Mouse (Mus musculus) heart, embryonic 12.5 days (tissue): ENCODE data around the gene Chmp6. TPM values are rescaled to one million over a fixed set of nuclear protein-coding genes. Genes with fewer than 3 reads are reported as not detected.

Experiments
- ATAC-seq: fragments of 200-750 bp; cut with Nextera tagmentation; 2 replicates; pipeline ENCODE4 v1.8.0; 2017; ENCODE audit warnings: moderate TSS enrichment, moderate library complexity; ENCODE audit not compliant: insufficient number of reproducible peaks, low FRiP score
- H3K27ac ChIP-seq: fragments of 300-500 bp; sonication (generic); 2 replicates; pipeline ENCODE4 v1.5.1; 2016; ENCODE audit warnings: mild to moderate bottlenecking, moderate library complexity; ENCODE audit not compliant: poor library complexity, severe bottlenecking
- H3K27me3 ChIP-seq: fragments of 300-500 bp; sonication (generic); replicated peaks from 2 replicates; pipeline ENCODE4 v1.6.1; 2016; ENCODE audit warnings: mild to moderate bottlenecking, moderate library complexity
- H3K36me3 ChIP-seq: fragments of 300-500 bp; sonication (generic); 2 replicates; pipeline ENCODE4 v1.6.1; 2016; ENCODE audit warnings: mild to moderate bottlenecking, moderate library complexity
- H3K4me1 ChIP-seq: fragments of 300-500 bp; sonication (generic); replicated peaks from 2 replicates; pipeline ENCODE4 v1.6.1; 2016; ENCODE audit warnings: mild to moderate bottlenecking
- H3K4me2 ChIP-seq: fragments of 300-500 bp; sonication (generic); 2 replicates; pipeline ENCODE4 v1.6.1; 2016; ENCODE audit warnings: mild to moderate bottlenecking, moderate library complexity
- H3K4me3 ChIP-seq: fragments of 300-500 bp; sonication (generic); 2 replicates; pipeline ENCODE4 v1.5.1; 2016; ENCODE audit warnings: mild to moderate bottlenecking
- H3K9ac ChIP-seq: fragments of 300-500 bp; sonication (generic); 2 replicates; pipeline ENCODE4 v1.6.1; 2016; ENCODE audit warnings: mild to moderate bottlenecking, moderate library complexity
- H3K9me3 ChIP-seq: fragments of 300-500 bp; sonication (generic); replicated peaks from 2 replicates; pipeline ENCODE4 v1.6.1; 2016; ENCODE audit warnings: mild to moderate bottlenecking, moderate library complexity
- WGBS: fragments of 180-500 bp; shearing (Covaris S2); methylation state at CpG from one replicate; pipeline ENCODE4 v1.1.7; 2016; 5-methylcytosine and 5-hydroxymethylcytosine counted together
- polyA plus RNA-seq: library from polyadenylated mRNA; unstranded; fragments of >200 nt; fragmentation: Nextera tagmentation; extraction: Ambion mirVana; gene quantifications from 2 replicates; pipeline ENCODE4 v1.2.1, GENCODE M21; 2016

Chmp6 gene
- polyA plus RNA-seq, 1 experiment from 2014 or later, result 67.8 TPM

DNA sequence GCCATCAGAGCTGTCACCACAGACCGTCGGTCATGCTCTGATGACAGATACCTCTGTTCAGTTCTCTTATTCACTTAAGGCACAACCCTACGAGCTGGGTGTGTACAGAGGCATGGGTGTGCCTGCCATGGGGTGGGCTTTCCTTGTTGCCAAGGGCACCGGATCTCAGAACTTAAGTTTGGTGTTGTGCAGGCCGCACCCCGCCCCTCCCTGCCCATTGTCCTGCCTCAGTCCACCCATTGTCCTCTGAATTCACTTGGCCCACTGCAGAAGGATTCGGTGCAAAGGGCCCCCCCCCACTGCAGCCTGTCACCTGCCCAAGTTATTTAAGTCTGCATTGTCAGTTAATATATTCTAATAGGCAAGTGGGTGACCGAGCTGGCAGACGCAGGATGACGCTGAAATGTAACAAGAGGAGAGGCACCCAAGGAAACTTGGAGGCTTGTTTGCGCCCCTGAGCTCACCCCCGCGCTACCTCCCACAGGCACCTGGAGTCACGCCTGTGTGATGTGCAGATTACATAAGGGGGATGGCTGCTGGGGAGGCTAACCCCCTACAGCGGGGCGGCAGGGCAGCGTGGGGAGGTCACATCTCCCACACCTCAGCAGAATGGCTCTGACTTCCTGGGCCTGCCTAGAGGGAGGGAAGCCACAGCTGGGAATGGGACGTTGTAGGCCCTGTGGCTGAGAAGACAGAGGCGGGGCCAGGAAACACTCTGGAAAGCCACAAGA, 24.7 kb downstream of the Chmp6 start:
- Histone ChIP-seq H3K27me3 (peaks cover 44% of the 10 kb centered on the region), H3K4me3 (no peak overlapping the region), H3K4me1 (peaks cover 47% of the 10 kb centered on the region), H3K9ac (no peak overlapping the region), H3K27ac (no peak overlapping the region), H3K4me2 (no peak overlapping the region), H3K36me3 (no peaks in the 10 kb centered on the region), H3K9me3 (no peaks in the 10 kb centered on the region)
- no peak for ATAC-seq
- 50% methylated on average over 19 of the region's 19 CpGs for WGBS

DNA sequence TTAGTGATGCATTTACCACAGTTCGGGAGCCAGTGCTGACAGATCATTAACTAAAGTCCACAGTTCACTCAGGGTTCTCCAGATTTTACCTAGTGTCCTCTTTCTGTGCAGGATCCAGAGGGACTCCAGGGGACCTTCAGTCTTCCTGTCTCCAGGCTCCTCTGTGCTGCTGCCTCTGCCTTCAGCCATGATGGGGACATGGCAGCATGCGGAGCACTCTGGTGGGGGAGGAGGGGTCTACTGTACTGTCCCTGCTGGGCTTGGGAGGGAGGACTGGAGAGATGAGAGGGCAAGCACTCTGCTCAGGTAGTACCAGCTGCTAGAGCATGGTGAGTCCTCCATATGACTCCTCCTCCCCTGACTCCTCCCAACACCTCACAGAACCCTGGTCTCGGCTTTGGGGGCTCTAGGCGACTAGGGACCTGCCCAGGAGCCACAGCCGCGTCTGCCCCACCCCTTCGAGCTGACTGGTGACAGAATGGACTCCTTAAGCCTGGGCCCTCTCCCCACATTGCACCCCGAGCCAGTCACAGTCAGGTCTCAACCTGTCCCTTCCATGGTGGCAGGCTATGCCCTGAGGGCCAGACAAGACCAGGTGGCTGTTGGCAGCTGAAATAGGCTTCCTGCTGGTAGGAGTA, 26.0 kb downstream of the Chmp6 start:
- H3K4me2 ChIP-seq, result no peak overlapping the region
- WGBS, result 66% methylated on average over 8 of the region's 8 CpGs
- no peak overlapping the region for H3K4me3 ChIP-seq
- H3K9me3 ChIP-seq, result no peaks in the 10 kb centered on the region
- no peak overlapping the region for H3K27ac ChIP-seq
- H3K27me3 ChIP-seq, result peaks cover 44% of the 10 kb centered on the region
- 0 out of 2 replicates have a peak overlapping the region, but pooled peaks have one; percentile 11 for H3K9ac ChIP-seq
- peaks cover 56% of the 10 kb centered on the region for H3K4me1 ChIP-seq
- H3K36me3 ChIP-seq, result no peaks in the 10 kb centered on the region
- no peak for ATAC-seq

DNA sequence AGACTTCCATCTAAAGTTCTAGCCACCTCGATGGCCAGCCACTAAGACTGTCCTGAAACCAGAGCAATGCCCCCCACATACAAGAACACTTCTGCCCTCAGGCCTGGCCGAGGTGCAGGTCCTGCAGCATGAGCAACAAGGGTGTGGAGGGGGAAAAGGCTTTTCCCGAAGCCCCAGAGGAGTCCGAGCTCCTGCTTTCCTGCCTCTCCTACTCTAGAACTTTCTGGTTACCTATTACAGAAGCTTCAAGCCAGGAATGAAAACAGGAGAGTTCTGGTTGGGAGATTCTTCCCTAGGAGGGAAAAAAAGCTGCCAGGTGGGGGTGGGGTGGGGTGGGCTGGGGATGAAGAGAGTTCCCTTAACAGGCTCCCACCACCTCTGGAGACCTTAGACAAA, 26.5 kb downstream of the Chmp6 start:
- Histone ChIP-seq H3K27ac (no peak overlapping the region), H3K9me3 (no peaks in the 10 kb centered on the region), H3K4me1 (peaks cover 61% of the 10 kb centered on the region), H3K27me3 (peaks cover 45% of the 10 kb centered on the region), H3K9ac (0 out of 2 replicates have a peak overlapping the region, but pooled peaks have one; percentile 11), H3K4me2 (no peak overlapping the region), H3K36me3 (no peaks in the 10 kb centered on the region), H3K4me3 (no peak overlapping the region)
- ATAC-seq, result no peak
- WGBS, result 58% methylated on average over 4 of the region's 4 CpGs

DNA sequence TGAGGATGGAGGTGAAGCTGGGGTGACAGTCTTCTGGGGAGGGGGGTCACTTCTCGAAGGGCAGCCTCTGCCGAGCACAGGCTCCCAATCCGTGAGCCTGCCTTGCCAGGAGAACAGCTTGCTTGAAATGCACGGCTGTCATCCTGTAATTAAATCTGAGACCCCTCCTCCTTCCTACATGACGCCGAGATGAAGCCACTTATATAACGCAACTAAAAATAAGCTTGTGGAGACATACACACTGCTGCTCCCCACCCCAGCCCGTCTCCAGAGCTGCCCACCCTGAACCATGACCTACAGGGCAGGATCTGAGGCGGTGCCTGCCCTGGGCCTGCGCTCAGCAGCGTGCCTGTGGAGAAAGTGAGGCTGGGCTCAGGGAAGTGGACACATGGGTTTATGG, 26.9 kb downstream of the Chmp6 start:
- H3K27me3 ChIP-seq, result peaks cover 49% of the 10 kb centered on the region
- 72% methylated on average over 11 of the region's 11 CpGs for WGBS

DNA sequence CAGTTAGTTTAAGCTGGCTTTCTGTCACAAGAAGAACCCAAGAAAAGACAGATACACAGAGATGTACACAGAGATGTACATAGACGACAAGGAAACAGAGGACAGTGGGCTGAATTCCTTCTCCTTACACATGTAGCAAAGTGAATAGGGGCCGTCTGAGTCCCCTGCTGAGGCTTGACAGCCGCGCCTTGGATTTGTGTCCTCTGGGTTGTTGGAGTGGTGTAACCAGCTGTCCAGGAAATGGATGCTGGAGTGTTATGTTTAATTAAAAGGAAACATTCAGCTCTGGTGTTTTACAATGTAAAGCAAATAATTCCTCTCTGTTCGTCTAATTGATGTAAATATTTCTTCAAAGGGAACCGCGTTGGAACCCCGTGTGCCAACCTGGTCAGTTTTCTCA, 28.6 kb downstream of the Chmp6 start:
- peaks cover 44% of the 10 kb centered on the region for H3K27me3 ChIP-seq
- peaks cover 74% of the 10 kb centered on the region for H3K4me1 ChIP-seq
- H3K4me2 ChIP-seq, result peak overlapping the region; percentile 93
- peak overlapping the region; percentile 77; the same call in 1 of the 2 replicates for H3K9ac ChIP-seq
- peak overlapping the region; percentile 80 for H3K4me3 ChIP-seq
- H3K36me3 ChIP-seq, result no peaks in the 10 kb centered on the region
- WGBS, result 8% methylated on average over 8 of the region's 8 CpGs
- H3K27ac ChIP-seq, result no peak overlapping the region
- no peaks in the 10 kb centered on the region for H3K9me3 ChIP-seq
- no peak for ATAC-seq

More for the DNA sequence above, 26.9 kb downstream of the Chmp6 start:
- no peaks in the 10 kb centered on the region for H3K9me3 ChIP-seq
- no peaks in the 10 kb centered on the region for H3K36me3 ChIP-seq
- H3K4me1 ChIP-seq, result peaks cover 65% of the 10 kb centered on the region
- H3K4me3 ChIP-seq, result no peak overlapping the region
- no peak overlapping the region for H3K4me2 ChIP-seq
- ATAC-seq, result no peak
- no peak overlapping the region for H3K27ac ChIP-seq
- H3K9ac ChIP-seq, result no peak overlapping the region

DNA sequence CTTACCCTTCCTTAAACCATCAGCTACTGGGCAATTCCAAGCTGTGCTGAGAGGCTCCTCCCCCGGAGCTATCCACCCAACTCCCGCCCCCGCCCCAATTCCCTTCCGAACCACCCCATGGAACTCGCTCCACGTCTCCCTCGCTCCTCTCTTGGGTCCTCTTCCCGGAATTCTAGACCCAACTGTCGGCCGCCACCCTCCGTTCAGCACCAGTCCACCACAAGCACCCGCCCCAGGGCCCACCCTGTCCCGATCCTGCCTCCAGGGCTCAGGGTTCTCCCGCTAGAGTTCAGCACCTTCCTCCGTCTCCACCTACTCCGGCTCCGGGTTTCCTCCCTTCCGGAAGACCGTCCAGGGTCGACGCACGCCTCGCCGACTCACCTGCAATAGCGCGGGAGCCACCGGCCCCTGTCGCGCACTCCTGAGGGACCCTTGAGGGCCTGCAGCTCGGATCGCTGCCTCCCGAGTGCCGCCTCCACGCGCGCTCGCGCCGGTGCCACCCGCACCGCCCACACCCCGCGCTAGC, 29.0 kb downstream of the Chmp6 start:
- WGBS, result under 1% methylated on average over 43 of the region's 43 CpGs
- Histone ChIP-seq H3K36me3 (no peaks in the 10 kb centered on the region), H3K9ac (peak overlapping the region; percentile 77), H3K27me3 (peaks cover 41% of the 10 kb centered on the region), H3K9me3 (no peaks in the 10 kb centered on the region), H3K4me1 (peaks cover 69% of the 10 kb centered on the region), H3K4me2 (peak overlapping the region; percentile 93), H3K4me3 (peak overlapping the region; percentile 80), H3K27ac (peak overlapping the region; percentile 42; the same call in 1 of the 2 replicates)
- ATAC-seq, result peak; percentile 48

DNA sequence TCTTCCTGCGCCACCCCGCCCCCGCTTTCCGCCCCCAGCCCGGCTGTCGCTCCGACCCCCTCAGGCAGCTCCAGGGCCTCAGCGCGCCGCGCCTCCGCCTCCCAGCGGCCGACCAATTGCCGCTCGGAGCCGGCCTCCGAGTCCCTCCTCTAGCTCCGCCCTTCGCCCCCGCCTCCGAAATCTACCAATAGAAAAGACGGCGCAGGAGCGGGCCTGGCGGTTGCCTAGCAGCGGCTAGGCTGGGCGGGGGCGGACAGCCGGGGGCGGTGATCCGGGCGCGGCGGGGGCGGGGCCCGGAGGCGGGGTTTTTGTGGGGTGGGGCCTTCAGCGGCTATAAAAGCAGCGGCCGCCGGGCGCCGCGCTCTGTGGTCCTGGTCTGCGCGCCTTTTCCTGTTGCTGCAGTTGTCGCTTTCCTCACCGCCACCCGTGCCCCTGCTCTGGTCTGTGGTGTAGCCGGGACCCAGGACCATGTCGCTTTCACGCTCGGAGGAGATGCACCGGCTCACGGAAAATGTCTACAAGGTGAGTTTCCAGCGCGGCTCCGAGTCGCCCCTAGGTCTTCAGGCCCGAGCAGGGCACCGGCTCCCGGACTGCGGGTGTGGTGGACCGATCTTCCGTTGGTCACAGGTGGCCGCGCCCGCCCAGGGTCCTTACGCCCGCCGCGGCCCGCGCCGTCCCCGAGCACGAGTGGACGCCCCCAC, 29.6 kb downstream of the Chmp6 start, which contains the start of gene Baiap2:
Gene Baiap2, plus strand, starts transcription at position 37 of the 701 bp plus-strand sequence.
- peak; percentile 96 for ATAC-seq
- WGBS, result under 1% methylated on average over 62 of the region's 79 CpGs
- Histone ChIP-seq H3K9ac (peak within 1 kb of the TSS; percentile 84), H3K4me1 (peaks cover 69% of the 10 kb centered on the region), H3K4me2 (peak within 1 kb of the TSS; percentile 93), H3K27me3 (peaks cover 41% of the 10 kb centered on the region), H3K36me3 (no peaks in the 10 kb centered on the region), H3K9me3 (no peaks in the 10 kb centered on the region), H3K4me3 (peak within 1 kb of the TSS; percentile 80), H3K27ac (peak within 1 kb of the TSS; percentile 42; the same call in 1 of the 2 replicates)

GRCm38 (mm10) chr11:119943428-119943988, 30.3 kb downstream of the Chmp6 start:
- Histone ChIP-seq H3K4me2 (peak overlapping the region; percentile 93), H3K27ac (peak overlapping the region; percentile 13; the same call in 1 of the 2 replicates), H3K27me3 (peaks cover 35% of the 10 kb centered on the region), H3K36me3 (no peaks in the 10 kb centered on the region), H3K4me3 (peak overlapping the region; percentile 80), H3K4me1 (peaks cover 69% of the 10 kb centered on the region), H3K9ac (peak overlapping the region; percentile 84), H3K9me3 (no peaks in the 10 kb centered on the region)
- WGBS, result 5% methylated on average over 30 of the region's 32 CpGs
- ATAC-seq, result peak; percentile 2; the same call in 1 of the 2 replicates

DNA sequence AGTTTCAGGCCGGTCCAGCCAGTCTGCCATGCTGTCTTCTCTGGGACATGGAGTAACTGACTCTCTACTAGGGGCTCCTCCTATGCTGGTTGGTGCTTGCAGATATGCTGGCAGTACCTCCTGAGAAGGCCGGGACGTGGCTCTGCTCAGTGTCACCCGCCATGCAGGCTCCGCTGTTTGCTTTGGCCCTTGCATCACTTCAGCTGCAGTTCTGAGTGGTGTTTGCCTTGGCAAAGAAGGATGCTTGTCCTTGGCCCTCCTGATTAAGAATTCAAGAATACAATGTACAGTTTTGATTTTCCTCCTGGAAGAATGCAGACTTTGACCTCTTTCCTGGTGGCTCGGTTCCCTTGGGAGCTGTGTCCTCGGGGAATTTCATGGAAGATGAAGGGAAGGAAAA, 32.1 kb downstream of the Chmp6 start:
- peaks cover 17% of the 10 kb centered on the region for H3K27me3 ChIP-seq
- ATAC-seq, result peak; percentile 22; the same call in 1 of the 2 replicates
- 52% methylated on average over 7 of the region's 7 CpGs for WGBS
- H3K9me3 ChIP-seq, result no peaks in the 10 kb centered on the region
- peak overlapping the region; percentile 80 for H3K4me3 ChIP-seq
- no peaks in the 10 kb centered on the region for H3K36me3 ChIP-seq
- no peak overlapping the region for H3K9ac ChIP-seq
- H3K4me1 ChIP-seq, result peaks cover 71% of the 10 kb centered on the region
- H3K27ac ChIP-seq, result peak overlapping the region; percentile 55
- peak overlapping the region; percentile 93 for H3K4me2 ChIP-seq

GRCm38 (mm10) chr11:119947426-119947825, 34.2 kb downstream of the Chmp6 start:
- peaks cover 77% of the 10 kb centered on the region for H3K4me1 ChIP-seq
- H3K27me3 ChIP-seq, result 0 out of 2 replicates have a peak, but pooled peaks cover 5% of the 10 kb centered on the region
- no peak overlapping the region for H3K4me3 ChIP-seq
- no peaks in the 10 kb centered on the region for H3K36me3 ChIP-seq
- H3K9me3 ChIP-seq, result no peaks in the 10 kb centered on the region
- 95% methylated on average over 1 of the region's 1 CpGs for WGBS
- no peak overlapping the region for H3K9ac ChIP-seq
- H3K27ac ChIP-seq, result no peak overlapping the region
- no peak for ATAC-seq
- no peak overlapping the region for H3K4me2 ChIP-seq
